Mouse (Mus musculus) heart, postnatal 0 days (tissue): ENCODE data around the gene Tbata. TPM values are rescaled to one million over a fixed set of nuclear protein-coding genes. Genes with fewer than 3 reads are reported as not detected.

Experiments used
- ATAC-seq: fragments of 200-750 bp; cut with Nextera tagmentation; 2 replicates; pipeline ENCODE4 v1.8.0; 2017; ENCODE audit warnings: low read depth, moderate number of reproducible peaks, moderate library complexity; ENCODE audit not compliant: insufficient read depth
- DNase-seq: peaks from one replicate; pipeline ENCODE4 v3.0.0-alpha.2; 2016; ENCODE audit warnings: low spot score
- H3K27ac ChIP-seq: fragments of 300-500 bp; sonication (generic); 2 replicates; pipeline ENCODE4 v1.5.1; 2014; ENCODE audit warnings: low read depth, mild to moderate bottlenecking
- H3K27me3 ChIP-seq: fragments of 300-500 bp; sonication (generic); 2 replicates; pipeline ENCODE4 v1.6.1; 2014; ENCODE audit warnings: low read length, mixed read lengths; ENCODE audit not compliant: control insufficient read depth, insufficient read depth
- H3K36me3 ChIP-seq: fragments of 300-500 bp; sonication (generic); replicated peaks from 2 replicates; pipeline ENCODE4 v1.6.1; 2014; ENCODE audit warnings: low read length, mixed read lengths; ENCODE audit not compliant: control insufficient read depth, insufficient read depth
- H3K4me1 ChIP-seq: fragments of 300-500 bp; sonication (generic); 2 replicates; pipeline ENCODE4 v1.6.1; 2014; ENCODE audit warnings: antibody characterized with exemption; ENCODE audit not compliant: control insufficient read depth, insufficient read depth
- H3K4me2 ChIP-seq: fragments of 300-500 bp; sonication (generic); 2 replicates; pipeline ENCODE4 v1.6.1; 2014; ENCODE audit warnings: low read depth, mild to moderate bottlenecking, low read length, moderate library complexity
- H3K4me3 ChIP-seq: fragments of 300-500 bp; sonication (generic); 2 replicates; pipeline ENCODE4 v1.5.1; 2014; ENCODE audit warnings: low read depth, low read length
- H3K9ac ChIP-seq: fragments of 300-500 bp; sonication (generic); replicated peaks from 2 replicates; pipeline ENCODE4 v1.6.1; 2014; ENCODE audit warnings: low read depth, low read length, mixed read lengths
- H3K9me3 ChIP-seq: fragments of 300-500 bp; sonication (generic); replicated peaks from 2 replicates; pipeline ENCODE4 v1.6.1; 2016; ENCODE audit warnings: low read length; ENCODE audit not compliant: control insufficient read depth
- CTCF ChIP-seq: IDR thresholded peaks from 2 replicates; pipeline ENCODE4 v1.5.1; 2016; ENCODE audit warnings: antibody characterized with exemption, control low read depth, low read depth
- EP300 ChIP-seq: IDR thresholded peaks from 2 replicates; pipeline ENCODE4 v1.6.1; 2016; ENCODE audit warnings: antibody characterized with exemption, low read depth
- WGBS: fragments of 180-500 bp; shearing (Covaris S2); extraction: QIAGEN DNeasy Blood & Tissue Kit; methylation state at CpG from one replicate; pipeline ENCODE4 v1.1.7; 2014; 5-methylcytosine and 5-hydroxymethylcytosine counted together
- polyA plus RNA-seq: library from polyadenylated mRNA; unstranded; fragments of >200 nt; fragmentation: Nextera tagmentation; extraction: Ambion mirVana; gene quantifications from 2 replicates; pipeline ENCODE4 v1.2.1, GENCODE M21; 2015
- total RNA-seq: library from RNA; depleted of rRNA; stranded (reverse); fragments of >200 nt; gene quantifications from 2 replicates; pipeline ENCODE4 v1.2.3, GENCODE M21; 2014; ENCODE audit warnings: low replicate concordance; rRNA removed

Tbata gene
- total RNA-seq (not detected in 2 replicates), polyA plus RNA-seq (0.16 and 0.36 TPM in 2 replicates)

- Histone ChIP-seq H3K4me2 (no peak within 1 kb of the TSS), H3K4me3 (no peak within 1 kb of the TSS), H3K36me3 (no peaks in the 10 kb centered on the region), H3K9me3 (no peaks in the 10 kb centered on the region), H3K4me1 (0 out of 2 replicates have a peak, but pooled peaks cover 5% of the 10 kb centered on the region), H3K27ac (no peak within 1 kb of the TSS), H3K9ac (no peak within 1 kb of the TSS), H3K27me3 (peaks cover 34% of the 10 kb centered on the region)
- TF ChIP-seq EP300 (no peak), CTCF (no peak)
- ATAC-seq, result no peak
- DNase-seq, result no peak
- 43% methylated on average over 3 of the region's 3 CpGs for WGBS
Measured at GRCm38 (mm10) chr10:61171654-61172053, at the start of gene Tbata. Tbata (plus strand) TSS chr10:61171954.

DNA sequence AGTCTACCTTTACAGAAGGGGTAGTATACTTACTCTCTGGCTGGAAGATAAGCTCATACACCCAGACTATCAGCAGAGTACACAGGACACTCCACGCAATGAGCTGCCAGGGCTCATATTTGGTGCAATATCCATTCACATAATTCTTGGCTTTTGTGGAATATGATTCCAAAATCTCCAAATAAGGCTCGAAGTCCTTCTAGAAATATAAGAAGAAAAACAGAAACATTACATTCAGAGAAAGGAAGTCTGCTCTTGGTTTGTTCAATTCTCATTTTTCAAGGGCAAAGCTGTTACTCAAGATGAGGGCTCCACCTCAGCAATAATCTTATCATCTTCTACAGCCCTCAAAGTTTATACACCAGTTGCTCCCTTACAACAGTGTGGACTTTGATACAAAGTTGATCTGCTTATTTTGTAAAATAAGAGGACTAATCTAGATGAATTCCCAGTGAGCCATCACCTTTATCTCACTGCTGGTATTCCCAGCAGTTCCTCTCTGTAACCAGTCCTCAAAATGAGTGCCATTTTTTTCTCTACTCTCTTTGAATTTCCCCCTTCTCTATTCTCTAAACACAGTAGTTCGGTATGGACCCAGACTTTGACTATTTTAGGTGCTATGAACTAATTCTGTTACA, 48.4 kb upstream of the Tbata start:
- peaks cover 13% of the 10 kb centered on the region for H3K36me3 ChIP-seq
- TF ChIP-seq EP300 (no peak), CTCF (no peak)
- WGBS, result 80% methylated on average over 3 of the region's 3 CpGs
- no peak overlapping the region for H3K9ac ChIP-seq
- H3K27me3 ChIP-seq, result no peaks in the 10 kb centered on the region
- no peak for DNase-seq
- no peak overlapping the region for H3K4me2 ChIP-seq
- H3K4me1 ChIP-seq, result no peaks in the 10 kb centered on the region
- H3K27ac ChIP-seq, result no peak overlapping the region
- H3K9me3 ChIP-seq, result no peaks in the 10 kb centered on the region
- no peak for ATAC-seq
- no peak overlapping the region for H3K4me3 ChIP-seq

- 84% methylated on average over 2 of the region's 2 CpGs for WGBS
- peaks cover 13% of the 10 kb centered on the region for H3K36me3 ChIP-seq
- no peaks in the 10 kb centered on the region for H3K9me3 ChIP-seq
- TF ChIP-seq EP300, result no peak
- no peak for DNase-seq
- ATAC-seq, result no peak
- no peaks in the 10 kb centered on the region for H3K27me3 ChIP-seq
- H3K4me3 ChIP-seq, result no peak overlapping the region
- no peak overlapping the region for H3K9ac ChIP-seq
- no peak overlapping the region for H3K4me2 ChIP-seq
- no peak overlapping the region for H3K27ac ChIP-seq
- H3K4me1 ChIP-seq, result no peaks in the 10 kb centered on the region
Measured at GRCm38 (mm10) chr10:61124462-61124861, 47.3 kb upstream of the Tbata start.

GRCm38 (mm10) chr10:61128701-61129365, 42.9 kb upstream of the Tbata start:
- Histone ChIP-seq H3K9me3 (no peaks in the 10 kb centered on the region), H3K27ac (no peak overlapping the region), H3K27me3 (no peaks in the 10 kb centered on the region), H3K4me1 (no peaks in the 10 kb centered on the region), H3K36me3 (0 out of 2 replicates have a peak, but pooled peaks cover 6% of the 10 kb centered on the region), H3K4me2 (no peak overlapping the region), H3K4me3 (no peak overlapping the region), H3K9ac (no peak overlapping the region)
- 89% methylated on average over 1 of the region's 1 CpGs for WGBS
- no peak for TF ChIP-seq CTCF
- TF ChIP-seq EP300, result no peak
- DNase-seq (no peak), ATAC-seq (no peak)

DNA sequence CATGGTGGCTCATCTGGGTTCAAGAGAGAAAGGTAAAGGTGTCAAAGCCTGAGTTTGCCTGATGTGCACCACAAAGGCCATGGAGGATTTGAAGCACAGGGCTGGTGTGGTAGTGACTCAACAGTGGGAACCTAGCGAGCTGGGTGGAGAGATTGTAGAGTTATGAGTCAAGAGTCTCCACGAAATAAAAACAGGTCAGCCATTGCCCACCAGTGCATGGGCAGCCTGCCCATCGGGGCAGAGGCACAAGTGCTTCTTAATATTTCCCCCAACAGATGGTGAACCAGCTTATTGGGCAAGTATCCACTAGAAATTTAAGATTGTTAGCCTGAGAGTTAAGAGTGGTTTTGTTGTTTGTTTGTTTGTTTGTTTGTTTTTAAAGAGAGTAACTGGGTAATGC, 40.8 kb upstream of the Tbata start:
- Histone ChIP-seq H3K9ac (no peak overlapping the region), H3K27me3 (no peaks in the 10 kb centered on the region), H3K4me2 (no peak overlapping the region), H3K36me3 (0 out of 2 replicates have a peak, but pooled peaks cover 6% of the 10 kb centered on the region), H3K9me3 (no peaks in the 10 kb centered on the region), H3K4me3 (no peak overlapping the region), H3K4me1 (no peaks in the 10 kb centered on the region), H3K27ac (no peak overlapping the region)
- WGBS, result 81% methylated on average over 3 of the region's 3 CpGs
- ATAC-seq (no peak), DNase-seq (no peak)
- TF ChIP-seq EP300, result no peak
- no peak for TF ChIP-seq CTCF
